Mouse (Mus musculus): ENCODE data around the gene Srgap3. TPM values are rescaled to one million over a fixed set of nuclear protein-coding genes. Genes with fewer than 3 reads are reported as not detected.

Srgap3 gene
- polyA plus RNA-seq, 1 experiment from 2014 or later, result 11.0 TPM

DNA sequence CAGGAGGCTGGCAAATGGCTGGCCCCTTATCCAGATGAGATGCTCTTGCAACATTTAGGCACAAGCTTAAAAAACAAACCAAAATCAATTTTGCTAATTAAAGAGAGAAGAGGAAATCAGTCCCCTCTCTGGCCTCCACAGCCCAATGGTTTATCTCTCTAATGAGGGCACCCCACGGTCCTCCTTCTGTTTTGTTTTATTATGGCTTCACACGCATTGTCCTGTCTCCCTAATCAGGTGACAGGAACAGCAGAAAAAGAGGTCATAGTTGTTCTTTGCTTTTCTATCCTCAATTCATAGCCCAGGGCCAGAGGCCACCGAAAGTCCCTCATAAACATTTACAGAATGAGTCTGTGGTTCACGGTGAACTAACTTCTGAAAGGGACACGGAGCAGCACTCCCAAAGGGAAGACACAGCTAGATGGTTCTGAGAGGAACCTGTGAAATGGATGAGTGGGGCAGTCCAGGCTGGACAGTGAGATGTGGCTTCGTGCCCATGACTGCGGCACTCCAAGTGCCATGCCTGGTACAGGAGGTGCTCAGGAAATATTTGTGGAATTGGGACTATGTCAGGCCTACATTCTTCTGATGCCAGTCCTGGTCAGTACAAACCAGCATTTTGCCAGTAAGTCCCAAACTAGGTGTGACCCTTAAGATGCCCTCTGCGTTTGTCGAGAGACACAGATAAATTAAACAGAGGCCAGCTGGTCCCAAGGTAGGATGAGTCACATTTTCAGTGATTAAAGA lies 73.8 kb downstream of the Srgap3 start:
- H3K36me3 ChIP-seq (replicated peaks; ENCODE audit: control insufficient read depth, insufficient read depth, low read depth, low read length), result no peaks in the 10 kb centered on the region
- H3K9me3 ChIP-seq (replicated peaks; ENCODE audit: control insufficient read depth, low read length), result no peaks in the 10 kb centered on the region
- WGBS, result 78% methylated on average over 9 of the region's 9 CpGs
- H3K9ac ChIP-seq (replicated peaks; ENCODE audit: low read length), result no peak overlapping the region
- DNase-seq (ENCODE audit: low spot score) (no peak), ATAC-seq (replicated peaks; ENCODE audit: insufficient number of reproducible peaks, low FRiP score, low TSS enrichment, low read depth) (no peak)
- no peak overlapping the region for H3K4me3 ChIP-seq (ENCODE audit: low read depth, low read length)
- H3K27ac ChIP-seq (replicated peaks; ENCODE audit: low read depth, low read length), result no peak overlapping the region
- H3K27me3 ChIP-seq (ENCODE audit: control insufficient read depth, insufficient read depth, low read length), result no peaks in the 10 kb centered on the region
- H3K4me2 ChIP-seq (ENCODE audit: low read depth, low read length), result no peak overlapping the region
- no peaks in the 10 kb centered on the region for H3K4me1 ChIP-seq (ENCODE audit: control insufficient read depth, insufficient read depth, low read length)

DNA sequence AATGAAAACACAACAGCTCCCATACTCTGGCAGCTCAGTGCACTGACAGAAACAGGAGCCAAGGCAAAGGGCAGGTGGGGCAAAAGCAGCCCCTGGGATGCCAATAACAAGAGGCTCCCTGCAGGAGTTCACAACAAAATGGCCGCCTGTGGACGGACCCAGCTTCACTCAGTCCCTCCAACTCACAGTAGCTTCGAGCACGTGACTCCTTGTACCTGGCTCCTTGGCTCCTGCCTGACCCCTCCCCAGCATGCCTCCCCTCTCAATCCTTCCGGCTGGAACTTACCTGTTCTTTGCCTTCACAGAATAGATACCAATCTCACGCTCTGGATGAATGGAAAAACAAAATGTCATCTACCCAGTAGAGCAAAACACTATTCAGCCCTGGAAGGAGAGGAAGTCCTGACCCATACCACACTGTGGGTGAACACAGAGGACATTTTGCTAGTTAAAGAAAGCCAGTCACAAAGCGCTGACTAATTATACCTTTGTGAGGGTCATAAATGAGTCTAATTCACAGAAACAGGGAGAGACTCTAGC lies 75.8 kb downstream of the Srgap3 start:
- 84% methylated on average over 7 of the region's 7 CpGs for WGBS
- no peaks in the 10 kb centered on the region for H3K4me1 ChIP-seq (ENCODE audit: control insufficient read depth, insufficient read depth, low read length)
- H3K4me3 ChIP-seq (ENCODE audit: low read depth, low read length), result no peak overlapping the region
- no peak overlapping the region for H3K9ac ChIP-seq (replicated peaks; ENCODE audit: low read length)
- no peaks in the 10 kb centered on the region for H3K27me3 ChIP-seq (ENCODE audit: control insufficient read depth, insufficient read depth, low read length)
- DNase-seq (ENCODE audit: low spot score), result no peak
- H3K4me2 ChIP-seq (ENCODE audit: low read depth, low read length), result no peak overlapping the region
- ATAC-seq (replicated peaks; ENCODE audit: insufficient number of reproducible peaks, low FRiP score, low TSS enrichment, low read depth), result no peak
- no peaks in the 10 kb centered on the region for H3K9me3 ChIP-seq (replicated peaks; ENCODE audit: control insufficient read depth, low read length)
- no peak overlapping the region for H3K27ac ChIP-seq (replicated peaks; ENCODE audit: low read depth, low read length)
- no peaks in the 10 kb centered on the region for H3K36me3 ChIP-seq (replicated peaks; ENCODE audit: control insufficient read depth, insufficient read depth, low read depth, low read length)

DNA sequence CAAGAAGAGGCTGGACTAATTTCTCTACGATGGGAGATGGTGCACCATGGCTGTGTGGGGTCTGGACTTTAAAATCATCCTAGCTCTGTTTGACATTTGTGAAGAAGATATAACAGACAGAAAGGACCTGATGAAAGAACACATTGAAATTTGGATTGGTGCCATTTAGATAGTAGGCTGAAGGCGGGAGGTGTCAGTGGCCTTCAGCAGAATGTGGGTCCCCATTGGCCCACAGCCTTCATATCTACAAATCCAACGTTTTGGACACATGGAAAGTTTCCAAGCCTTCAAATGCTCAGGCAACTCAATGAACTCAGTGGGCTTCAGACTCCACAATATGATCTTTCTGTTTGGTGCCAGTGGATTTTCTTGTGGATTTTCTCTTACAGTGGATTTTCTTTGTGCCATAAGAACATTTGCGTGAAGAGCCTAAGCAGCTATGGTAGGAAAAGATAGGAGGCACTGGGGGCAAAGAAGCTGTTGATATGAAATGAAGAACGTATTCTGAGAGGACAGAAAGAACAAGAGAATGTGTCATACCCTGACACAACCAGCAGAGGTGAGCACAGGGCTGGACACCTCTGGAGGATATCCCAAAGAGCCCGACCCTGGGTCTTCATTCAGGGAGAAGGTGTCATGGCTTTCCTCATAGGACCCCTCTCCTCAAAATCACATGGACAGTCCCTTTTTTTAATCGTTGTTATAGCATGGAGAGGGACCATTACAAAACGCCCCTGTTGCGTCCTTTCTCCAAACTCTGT lies 78.7 kb downstream of the Srgap3 start:
- Histone ChIP-seq H3K27ac (replicated peaks; ENCODE audit: low read depth, low read length) (no peak overlapping the region), H3K4me3 (ENCODE audit: low read depth, low read length) (no peak overlapping the region), H3K36me3 (replicated peaks; ENCODE audit: control insufficient read depth, insufficient read depth, low read depth, low read length) (no peaks in the 10 kb centered on the region), H3K4me1 (ENCODE audit: control insufficient read depth, insufficient read depth, low read length) (no peaks in the 10 kb centered on the region), H3K27me3 (ENCODE audit: control insufficient read depth, insufficient read depth, low read length) (no peaks in the 10 kb centered on the region), H3K9ac (replicated peaks; ENCODE audit: low read length) (no peak overlapping the region), H3K9me3 (replicated peaks; ENCODE audit: control insufficient read depth, low read length) (no peaks in the 10 kb centered on the region), H3K4me2 (ENCODE audit: low read depth, low read length) (no peak overlapping the region)
- ATAC-seq (replicated peaks; ENCODE audit: insufficient number of reproducible peaks, low FRiP score, low TSS enrichment, low read depth) (no peak), DNase-seq (ENCODE audit: low spot score) (no peak)
- WGBS, result 86% methylated on average over 9 of the region's 9 CpGs

DNA sequence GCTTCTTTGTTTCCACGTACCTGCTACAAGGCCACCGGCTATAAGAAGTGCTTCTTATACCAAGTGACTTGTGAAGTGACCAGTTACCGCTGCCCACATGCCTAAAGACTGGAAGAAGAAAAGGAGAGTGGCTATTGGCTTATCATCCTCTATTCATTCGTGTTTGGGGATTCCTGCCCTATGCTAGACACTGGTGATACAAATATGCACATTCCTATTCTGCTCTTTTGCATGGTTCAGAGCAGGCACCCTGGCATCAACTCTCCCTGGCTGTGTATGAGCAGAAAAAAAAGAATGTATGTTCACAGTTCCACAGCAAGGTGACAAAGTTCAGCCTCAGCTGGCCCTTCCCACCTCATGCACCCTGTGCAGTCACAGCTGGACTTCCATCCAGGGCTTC lies 81.0 kb downstream of the Srgap3 start:
- ATAC-seq (replicated peaks; ENCODE audit: insufficient number of reproducible peaks, low FRiP score, low TSS enrichment, low read depth) (no peak), DNase-seq (ENCODE audit: low spot score) (no peak)
- H3K27ac ChIP-seq (replicated peaks; ENCODE audit: low read depth, low read length), result no peak overlapping the region
- H3K9ac ChIP-seq (replicated peaks; ENCODE audit: low read length), result no peak overlapping the region
- no peaks in the 10 kb centered on the region for H3K4me1 ChIP-seq (ENCODE audit: control insufficient read depth, insufficient read depth, low read length)
- no peaks in the 10 kb centered on the region for H3K9me3 ChIP-seq (replicated peaks; ENCODE audit: control insufficient read depth, low read length)
- 86% methylated on average over 4 of the region's 4 CpGs for WGBS
- H3K36me3 ChIP-seq (replicated peaks; ENCODE audit: control insufficient read depth, insufficient read depth, low read depth, low read length), result no peaks in the 10 kb centered on the region
- H3K4me3 ChIP-seq (ENCODE audit: low read depth, low read length), result no peak overlapping the region
- no peaks in the 10 kb centered on the region for H3K27me3 ChIP-seq (ENCODE audit: control insufficient read depth, insufficient read depth, low read length)
- no peak overlapping the region for H3K4me2 ChIP-seq (ENCODE audit: low read depth, low read length)

DNA sequence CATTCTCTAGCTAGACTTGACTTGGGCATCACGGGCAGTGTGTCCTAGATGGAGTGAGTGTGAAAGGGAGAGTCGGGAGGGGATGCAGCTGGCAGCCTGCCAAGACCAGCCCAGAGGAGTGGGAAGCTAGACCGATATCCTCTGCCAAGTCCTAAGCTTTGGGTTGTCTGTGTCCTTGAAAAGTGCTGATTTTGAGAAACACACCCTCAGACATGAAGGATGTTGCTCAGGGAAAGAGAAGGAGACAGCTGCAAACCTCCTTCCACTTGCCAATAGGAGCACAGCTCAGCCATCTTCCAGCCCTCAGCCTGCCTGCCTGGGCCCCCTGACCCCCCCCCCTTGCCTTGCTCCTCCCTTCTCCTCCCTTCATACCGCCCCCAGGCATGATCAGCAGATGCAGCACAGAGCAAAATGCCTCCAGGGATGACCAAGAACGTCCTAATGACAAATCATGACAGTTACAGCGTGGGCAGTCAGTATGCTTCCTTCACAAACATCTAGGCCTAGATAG lies 82.0 kb downstream of the Srgap3 start:
- no peaks in the 10 kb centered on the region for H3K4me1 ChIP-seq (ENCODE audit: control insufficient read depth, insufficient read depth, low read length)
- no peak overlapping the region for H3K27ac ChIP-seq (replicated peaks; ENCODE audit: low read depth, low read length)
- no peak for ATAC-seq (replicated peaks; ENCODE audit: insufficient number of reproducible peaks, low FRiP score, low TSS enrichment, low read depth)
- no peak overlapping the region for H3K4me3 ChIP-seq (ENCODE audit: low read depth, low read length)
- H3K4me2 ChIP-seq (ENCODE audit: low read depth, low read length), result no peak overlapping the region
- no peak overlapping the region for H3K9ac ChIP-seq (replicated peaks; ENCODE audit: low read length)
- H3K36me3 ChIP-seq (replicated peaks; ENCODE audit: control insufficient read depth, insufficient read depth, low read depth, low read length), result no peaks in the 10 kb centered on the region
- H3K27me3 ChIP-seq (ENCODE audit: control insufficient read depth, insufficient read depth, low read length), result no peaks in the 10 kb centered on the region
- WGBS, result 47% methylated on average over 6 of the region's 6 CpGs
- DNase-seq (ENCODE audit: low spot score), result no peak
- no peaks in the 10 kb centered on the region for H3K9me3 ChIP-seq (replicated peaks; ENCODE audit: control insufficient read depth, low read length)

DNA sequence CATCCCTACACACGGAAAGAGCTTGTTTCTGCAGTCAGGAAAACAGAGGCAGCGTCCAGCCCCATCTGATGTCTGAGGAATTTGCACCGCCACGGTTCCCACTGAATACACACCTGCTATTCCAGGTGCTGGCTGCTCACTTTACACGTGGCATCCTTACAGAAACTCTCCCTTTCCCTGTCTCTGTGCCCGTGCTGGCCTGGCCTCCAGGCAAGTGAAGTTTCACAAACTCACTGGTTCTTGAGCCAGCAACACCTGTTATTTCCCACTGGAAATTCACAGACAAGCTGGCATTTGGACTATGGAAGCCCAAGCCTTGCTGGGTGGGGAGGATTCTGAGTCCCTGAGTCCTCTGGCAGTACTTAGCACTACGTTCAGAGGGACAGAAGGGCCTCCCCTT lies 84.6 kb downstream of the Srgap3 start:
- no peak for DNase-seq (ENCODE audit: low spot score)
- no peak overlapping the region for H3K9ac ChIP-seq (replicated peaks; ENCODE audit: low read length)
- H3K4me2 ChIP-seq (ENCODE audit: low read depth, low read length), result no peak overlapping the region
- ATAC-seq (replicated peaks; ENCODE audit: insufficient number of reproducible peaks, low FRiP score, low TSS enrichment, low read depth), result no peak
- no peak overlapping the region for H3K4me3 ChIP-seq (ENCODE audit: low read depth, low read length)
- no peaks in the 10 kb centered on the region for H3K36me3 ChIP-seq (replicated peaks; ENCODE audit: control insufficient read depth, insufficient read depth, low read depth, low read length)
- 88% methylated on average over 7 of the region's 7 CpGs for WGBS
- H3K27ac ChIP-seq (replicated peaks; ENCODE audit: low read depth, low read length), result no peak overlapping the region
- 0 out of 2 replicates have a peak, but pooled peaks cover under 1% of the 10 kb centered on the region for H3K4me1 ChIP-seq (ENCODE audit: control insufficient read depth, insufficient read depth, low read length)
- H3K9me3 ChIP-seq (replicated peaks; ENCODE audit: control insufficient read depth, low read length), result no peaks in the 10 kb centered on the region
- no peaks in the 10 kb centered on the region for H3K27me3 ChIP-seq (ENCODE audit: control insufficient read depth, insufficient read depth, low read length)

DNA sequence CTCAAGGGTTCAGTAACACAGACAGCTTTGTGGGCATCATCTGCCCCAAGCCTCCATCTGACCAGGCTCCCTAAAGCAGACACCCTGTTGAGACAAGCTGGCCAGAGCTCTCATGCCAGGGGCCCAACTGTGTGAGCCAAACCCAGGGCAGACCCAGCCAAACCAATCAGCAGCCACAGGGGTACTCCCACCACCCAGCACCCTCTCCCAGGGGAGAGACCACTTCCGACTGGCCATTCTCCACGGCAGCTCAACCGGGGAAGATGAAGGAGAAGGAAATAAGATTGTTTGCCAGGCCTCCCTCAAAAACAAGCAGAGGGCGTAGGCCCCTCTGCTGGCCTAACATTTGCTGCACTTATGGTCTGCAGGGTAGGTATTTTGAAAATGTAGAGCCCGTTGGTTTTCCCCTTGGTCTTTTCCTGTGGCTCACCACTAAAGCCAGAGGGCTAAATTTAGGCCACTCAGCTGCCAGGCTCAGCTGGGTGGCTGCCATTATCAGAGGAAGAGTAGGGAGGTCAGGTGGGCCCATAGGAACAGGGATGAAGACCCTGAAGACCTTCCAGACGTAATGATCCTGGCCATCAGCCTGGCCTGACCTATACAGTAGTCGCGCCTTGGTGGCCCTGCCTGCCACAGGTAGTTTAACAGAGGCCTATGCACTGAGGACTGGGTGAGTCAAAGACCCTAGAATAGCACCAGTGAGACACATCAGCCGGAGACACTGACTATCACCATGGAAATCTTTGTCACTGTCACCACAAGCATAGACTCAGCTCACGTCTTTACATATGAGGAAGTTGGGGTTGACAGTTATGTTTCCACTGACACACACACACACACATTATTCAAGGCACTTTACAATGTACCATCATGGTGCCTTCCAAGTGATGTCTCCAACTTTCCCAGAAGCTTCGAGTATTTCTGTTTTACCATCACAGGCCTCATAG lies 85.4 kb downstream of the Srgap3 start:
- 82% methylated on average over 11 of the region's 11 CpGs for WGBS
- H3K4me3 ChIP-seq (ENCODE audit: low read depth, low read length), result no peak overlapping the region
- ATAC-seq (replicated peaks; ENCODE audit: insufficient number of reproducible peaks, low FRiP score, low TSS enrichment, low read depth) (no peak), DNase-seq (ENCODE audit: low spot score) (no peak)
- H3K9me3 ChIP-seq (replicated peaks; ENCODE audit: control insufficient read depth, low read length), result no peaks in the 10 kb centered on the region
- no peaks in the 10 kb centered on the region for H3K27me3 ChIP-seq (ENCODE audit: control insufficient read depth, insufficient read depth, low read length)
- H3K9ac ChIP-seq (replicated peaks; ENCODE audit: low read length), result no peak overlapping the region
- H3K4me1 ChIP-seq (ENCODE audit: control insufficient read depth, insufficient read depth, low read length), result 0 out of 2 replicates have a peak, but pooled peaks cover 4% of the 10 kb centered on the region
- no peak overlapping the region for H3K4me2 ChIP-seq (ENCODE audit: low read depth, low read length)
- no peak overlapping the region for H3K27ac ChIP-seq (replicated peaks; ENCODE audit: low read depth, low read length)
- no peaks in the 10 kb centered on the region for H3K36me3 ChIP-seq (replicated peaks; ENCODE audit: control insufficient read depth, insufficient read depth, low read depth, low read length)
